In genomic region chr6:97046541-97046940, GRCm38 (mm10) we compare ENCODE assay signal across 29 mouse cellular contexts. TPM values are rescaled to one million over a fixed set of nuclear protein-coding genes. Genes with fewer than 3 reads are reported as not detected.
"Had no signal": no experiment of that assay in that cellular context is flagged by ENCODE, and none has a peak within 500 bp of the region (broad histone marks: within the 10 kb centered on the region; RNA-seq: fewer than 3 reads in every experiment).

No protein-coding gene starts in this region.

- DNase-seq: gastrocnemius, adult 2 months; gastrocnemius, postnatal 10 days; gastrocnemius, postnatal 25 days; heart, adult 18-20 months; heart, postnatal 14 days; heart, postnatal 36 days; kidney, adult 11 months; kidney, adult 2 months; kidney, adult 9 months; kidney, postnatal 14 days; kidney, postnatal 36 days; liver; liver, embryonic 13.5 days had no signal

- H3K4me2 ChIP-seq: heart, embryonic 12.5 days; hindbrain, embryonic 13.5 days; hindbrain, embryonic 15.5 days; kidney, embryonic 15.5 days; limb, embryonic 12.5 days; liver, embryonic 11.5 days; liver, embryonic 13.5 days had no signal

- H3K9me3 ChIP-seq: heart, embryonic 10.5 days; heart, embryonic 12.5 days; hindbrain, embryonic 13.5 days; hindbrain, embryonic 15.5 days; kidney, embryonic 15.5 days; limb, embryonic 10.5 days; limb, embryonic 12.5 days; liver, embryonic 13.5 days had no signal

- H3K27ac ChIP-seq: gastrocnemius, adult 2 months; heart, embryonic 10.5 days; hindbrain, embryonic 13.5 days; hindbrain, embryonic 15.5 days; hindbrain, postnatal 0 days; kidney, embryonic 15.5 days; kidney, postnatal 0 days; left cerebral cortex, adult 2 months; limb, embryonic 10.5 days; limb, embryonic 12.5 days; liver, embryonic 13.5 days had no signal

- H3K4me1 ChIP-seq: heart, embryonic 10.5 days; heart, embryonic 12.5 days; hindbrain, embryonic 13.5 days; hindbrain, embryonic 15.5 days; kidney, embryonic 15.5 days; liver, embryonic 13.5 days had no signal

- H3K27me3 ChIP-seq: hindbrain, embryonic 15.5 days; liver, embryonic 13.5 days had no signal

- H3K4me3 ChIP-seq: gastrocnemius, adult 2 months; heart, embryonic 10.5 days; heart, embryonic 12.5 days; hindbrain, embryonic 13.5 days; hindbrain, embryonic 15.5 days; kidney, embryonic 15.5 days; left cerebral cortex, adult 2 months; limb, embryonic 10.5 days; limb, embryonic 12.5 days; liver, embryonic 13.5 days had no signal

- ATAC-seq: hindbrain, postnatal 0 days; intestine, embryonic 16.5 days had no signal

- H3K36me3 ChIP-seq: heart, embryonic 10.5 days; heart, embryonic 12.5 days; hindbrain, embryonic 13.5 days; hindbrain, embryonic 15.5 days; kidney, embryonic 15.5 days; limb, embryonic 10.5 days; limb, embryonic 12.5 days; liver, embryonic 13.5 days had no signal

- H3K9ac ChIP-seq: heart, embryonic 12.5 days; hindbrain, embryonic 13.5 days; hindbrain, embryonic 15.5 days; kidney, embryonic 15.5 days; limb, embryonic 12.5 days; liver, embryonic 13.5 days had no signal

RNA-seq across cellular contexts. Expression of gene Fam19a4, which starts 13.7 kb away (rescaled TPM):
- total RNA-seq: heart, adult 18-20 months; heart, adult 8-10 months; heart, postnatal 14 days; heart, postnatal 36 days; hematopoietic stem cell, adult 5-6 weeks had no signal
- polyA plus RNA-seq: heart, embryonic 14.5 days; intestine, embryonic 14.5 days; kidney, adult 2 months; liver, embryonic 11.5 days; liver, embryonic 13.5 days had no signal
